Mouse (Mus musculus) liver, postnatal 0 days (tissue): Measurements from ENCODE around the gene Mxra8. TPM values are rescaled to one million over a fixed set of nuclear protein-coding genes. Genes with fewer than 3 reads are reported as not detected.
A peak's percentile ranks its signal among the peaks of the same experiment; 100 is the strongest.

Experiments used
- ATAC-seq: fragments of 200-750 bp; cut with Nextera tagmentation; 2 replicates; pipeline ENCODE4 v1.8.0; 2017; ENCODE audit warnings: mild to moderate bottlenecking, moderate library complexity
- DNase-seq: peaks from one replicate; pipeline ENCODE4 v3.0.0-alpha.2; 2016
- H3K27ac ChIP-seq: fragments of 300-500 bp; sonication (generic); 2 replicates; pipeline ENCODE4 v1.5.1; 2014; ENCODE audit warnings: antibody characterized with exemption, moderate library complexity, mild to moderate bottlenecking, low read depth
- H3K27me3 ChIP-seq: fragments of 300-500 bp; sonication (generic); 2 replicates; pipeline ENCODE4 v1.6.1; 2014; ENCODE audit warnings: low read length, control low read depth, mixed read lengths; ENCODE audit not compliant: insufficient read depth
- H3K36me3 ChIP-seq: fragments of 300-500 bp; sonication (generic); replicated peaks from 2 replicates; pipeline ENCODE4 v1.6.1; 2014; ENCODE audit warnings: mild to moderate bottlenecking, control low read depth, low read length, moderate library complexity, mixed read lengths; ENCODE audit not compliant: insufficient read depth
- H3K4me1 ChIP-seq: fragments of 300-500 bp; sonication (generic); 2 replicates; pipeline ENCODE4 v1.6.1; 2014; ENCODE audit warnings: antibody characterized with exemption, mild to moderate bottlenecking, control low read depth; ENCODE audit not compliant: insufficient read depth
- H3K4me2 ChIP-seq: fragments of 300-500 bp; sonication (generic); 2 replicates; pipeline ENCODE4 v1.6.1; 2014; ENCODE audit warnings: low read depth, mild to moderate bottlenecking, low read length, moderate library complexity, mixed read lengths
- H3K4me3 ChIP-seq: fragments of 300-500 bp; sonication (generic); 2 replicates; pipeline ENCODE4 v1.5.1; 2014; ENCODE audit warnings: low read depth, low read length
- H3K9ac ChIP-seq: fragments of 300-500 bp; sonication (generic); replicated peaks from 2 replicates; pipeline ENCODE4 v1.6.1; 2014; ENCODE audit warnings: mild to moderate bottlenecking, moderate library complexity
- H3K9me3 ChIP-seq: fragments of 300-500 bp; sonication (generic); 2 replicates; pipeline ENCODE4 v1.6.1; 2016; ENCODE audit warnings: mild to moderate bottlenecking, control low read depth, low read length, mixed read lengths
- CTCF ChIP-seq: sonication (generic); IDR thresholded peaks from 2 replicates; pipeline ENCODE4 v1.5.1; 2016; ENCODE audit warnings: antibody characterized with exemption, low read depth
- EP300 ChIP-seq: IDR thresholded peaks from 2 replicates; pipeline ENCODE4 v1.6.1; 2016; ENCODE audit warnings: antibody characterized with exemption, low read depth, mild to moderate bottlenecking
- WGBS: fragments of 180-500 bp; shearing (Covaris S2); extraction: QIAGEN DNeasy Blood & Tissue Kit; methylation state at CpG from one replicate; pipeline ENCODE4 v1.1.7; 2014; ENCODE audit not compliant: insufficient replicate concordance; 5-methylcytosine and 5-hydroxymethylcytosine counted together
- polyA plus RNA-seq: library from polyadenylated mRNA; unstranded; fragments of >200 nt; fragmentation: Nextera tagmentation; extraction: Ambion mirVana; gene quantifications from 2 replicates; pipeline ENCODE4 v1.2.1, GENCODE M21; 2015

Mxra8 gene
- 13.7 and 14.4 TPM in 2 replicates for polyA plus RNA-seq

DNA sequence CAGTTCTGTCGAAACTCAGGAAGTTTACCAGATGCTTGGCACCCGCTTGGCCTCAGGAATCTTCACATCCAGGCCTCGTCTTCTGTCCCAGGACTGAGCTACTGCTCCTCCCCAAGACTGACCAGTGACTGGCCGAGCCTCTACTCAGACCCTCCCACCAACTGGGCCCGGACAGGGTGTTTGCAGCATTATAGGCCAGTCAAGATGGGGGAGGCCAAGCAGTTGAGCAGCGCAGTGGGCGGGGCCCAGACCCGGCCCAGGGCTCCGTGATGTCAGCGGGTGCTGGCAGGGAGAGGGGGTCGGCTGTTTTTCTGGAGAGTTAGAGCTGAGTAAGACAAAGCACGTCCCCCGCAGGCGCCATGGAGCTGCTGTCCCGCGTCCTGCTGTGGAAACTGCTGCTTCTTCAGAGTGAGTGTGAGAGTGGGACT is at the start of gene Mxra8:
Gene Mxra8 (plus strand): TSS at position 198 of the 428 bp plus-strand sequence.
- DNase-seq (peak; percentile 61), ATAC-seq (peak; percentile 62)
- peaks cover 4% of the 10 kb centered on the region; the same call in 1 of the 2 replicates for H3K27me3 ChIP-seq
- H3K4me3 ChIP-seq, result peak within 1 kb of the TSS; percentile 53
- H3K36me3 ChIP-seq, result no peaks in the 10 kb centered on the region
- peak within 1 kb of the TSS; percentile 58; the same call in 1 of the 2 replicates for H3K27ac ChIP-seq
- TF ChIP-seq CTCF (no peak), EP300 (no peak)
- H3K4me1 ChIP-seq, result peaks cover 15% of the 10 kb centered on the region
- WGBS, result 30% methylated on average over 16 of the region's 16 CpGs
- no peaks in the 10 kb centered on the region for H3K9me3 ChIP-seq
- H3K4me2 ChIP-seq, result peak within 1 kb of the TSS; percentile 87
- peak within 1 kb of the TSS; percentile 52; the same call in 1 of the 2 replicates for H3K9ac ChIP-seq

DNA sequence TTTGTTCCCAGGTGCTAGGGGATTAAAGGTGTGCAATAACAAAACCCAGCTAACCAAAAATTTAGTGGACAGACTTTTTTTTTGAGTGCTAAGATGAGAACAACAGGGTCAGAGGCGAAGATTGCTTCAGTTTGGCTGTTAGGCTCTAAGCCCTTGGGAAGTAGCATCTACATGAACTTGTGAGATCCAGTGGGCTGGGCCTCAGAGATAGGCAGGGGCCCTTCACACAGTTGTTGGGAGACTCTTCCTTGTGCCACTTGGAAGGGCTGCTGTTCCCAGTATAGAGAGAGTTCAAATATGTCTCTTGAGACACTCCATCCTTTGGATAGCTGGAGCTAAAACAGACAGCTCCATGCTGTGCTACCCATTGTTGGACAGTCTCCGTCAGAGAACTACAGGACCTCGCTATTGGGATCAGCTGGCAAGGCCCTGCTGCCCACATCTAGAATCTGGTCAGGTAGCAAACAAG is 49.4 kb upstream of the Mxra8 start, which contains the start of gene Ankrd65:
Gene Ankrd65 (plus strand): TSS at position 419 of the 469 bp plus-strand sequence.
- Histone ChIP-seq H3K9ac (no peak within 1 kb of the TSS; the same call in 1 of the 2 replicates), H3K27me3 (no peaks in the 10 kb centered on the region), H3K9me3 (no peaks in the 10 kb centered on the region), H3K27ac (no peak within 1 kb of the TSS), H3K36me3 (no peaks in the 10 kb centered on the region), H3K4me2 (no peak within 1 kb of the TSS), H3K4me3 (no peak within 1 kb of the TSS), H3K4me1 (peaks cover 17% of the 10 kb centered on the region)
- ATAC-seq, result no peak
- TF ChIP-seq EP300, result no peak
- no peak for TF ChIP-seq CTCF
- WGBS, result 89% methylated on average over 3 of the region's 3 CpGs
- DNase-seq, result no peak

DNA sequence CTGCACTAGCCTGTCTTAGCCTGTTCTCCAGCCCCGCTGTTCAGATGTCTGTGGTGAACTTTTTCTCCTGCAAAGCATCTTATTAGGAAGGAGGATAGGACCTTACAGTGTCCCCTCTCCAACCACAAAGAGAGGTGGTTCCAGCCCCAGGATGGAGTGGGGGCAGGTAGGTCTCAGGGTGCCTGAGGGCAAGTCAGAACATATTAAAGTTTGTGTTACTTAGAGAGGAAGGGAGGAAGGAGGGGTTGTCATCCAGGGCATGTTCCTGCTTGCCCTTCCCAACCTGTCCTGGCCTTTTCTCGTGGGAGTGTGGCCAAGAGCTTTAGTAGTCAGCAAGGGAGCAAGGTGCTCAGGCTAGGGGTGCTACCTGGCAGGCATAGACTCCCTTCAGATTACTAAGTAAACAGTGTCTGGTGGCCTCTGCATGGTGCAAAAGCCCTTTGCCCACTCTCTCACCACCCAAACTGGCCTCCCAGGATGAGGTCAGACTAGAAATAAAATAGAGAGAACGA is 48.8 kb upstream of the Mxra8 start:
- Histone ChIP-seq H3K27me3 (no peaks in the 10 kb centered on the region), H3K27ac (no peak overlapping the region), H3K9me3 (no peaks in the 10 kb centered on the region), H3K4me3 (no peak overlapping the region), H3K36me3 (no peaks in the 10 kb centered on the region), H3K9ac (no peak overlapping the region; the same call in 1 of the 2 replicates), H3K4me2 (no peak overlapping the region), H3K4me1 (peaks cover 12% of the 10 kb centered on the region)
- 57% methylated on average over 3 of the region's 3 CpGs for WGBS
- ATAC-seq (peak; percentile 22; the same call in 1 of the 2 replicates), DNase-seq (no peak)
- TF ChIP-seq EP300, result no peak
- TF ChIP-seq CTCF, result no peak

GRCm38 (mm10) chr4:155791240-155791933 is 48.1 kb upstream of the Mxra8 start:
- DNase-seq, result no peak
- no peaks in the 10 kb centered on the region for H3K36me3 ChIP-seq
- H3K27ac ChIP-seq, result no peak overlapping the region
- H3K9me3 ChIP-seq, result no peaks in the 10 kb centered on the region
- H3K9ac ChIP-seq, result no peak overlapping the region
- H3K4me1 ChIP-seq, result peaks cover 9% of the 10 kb centered on the region
- H3K27me3 ChIP-seq, result no peaks in the 10 kb centered on the region
- no peak for ATAC-seq
- WGBS, result 80% methylated on average over 24 of the region's 24 CpGs
- no peak overlapping the region for H3K4me3 ChIP-seq
- TF ChIP-seq EP300, result no peak
- no peak for TF ChIP-seq CTCF
- no peak overlapping the region for H3K4me2 ChIP-seq

- Histone ChIP-seq H3K4me1 (peaks cover 6% of the 10 kb centered on the region), H3K27ac (no peak overlapping the region), H3K4me2 (no peak overlapping the region), H3K9ac (no peak overlapping the region), H3K27me3 (no peaks in the 10 kb centered on the region), H3K4me3 (no peak overlapping the region), H3K9me3 (no peaks in the 10 kb centered on the region), H3K36me3 (no peaks in the 10 kb centered on the region)
- TF ChIP-seq CTCF (no peak), EP300 (no peak)
- DNase-seq (no peak), ATAC-seq (no peak)
- whole genome bisulfite sequencing, result 67% methylated on average over 2 of the region's 2 CpGs
These were observed 45.8 kb upstream of the Mxra8 start for GRCm38 (mm10) chr4:155793730-155794129.

DNA sequence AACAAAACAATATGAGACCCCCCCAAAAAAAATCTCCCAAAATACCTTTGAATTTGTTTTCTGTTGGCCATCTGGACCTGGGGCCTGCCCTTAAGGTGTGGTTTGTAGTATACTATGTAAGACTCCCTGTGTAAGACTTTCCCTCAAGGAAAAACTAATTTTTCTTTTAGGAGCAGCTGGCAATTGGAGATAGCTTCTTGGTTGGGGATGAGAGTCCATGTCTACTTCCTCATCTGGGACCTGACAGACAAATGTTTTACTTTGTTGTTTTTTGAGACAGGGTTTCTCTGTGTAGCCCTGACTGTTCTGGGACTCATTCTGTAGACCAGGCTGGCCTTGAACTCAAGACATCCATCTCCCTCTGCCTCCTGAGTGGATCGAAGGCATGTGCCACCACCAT is 37.4 kb upstream of the Mxra8 start:
- DNase-seq, result no peak
- no peak overlapping the region for H3K4me2 ChIP-seq
- H3K9ac ChIP-seq, result no peak overlapping the region
- TF ChIP-seq EP300 (no peak), CTCF (no peak)
- H3K9me3 ChIP-seq, result no peaks in the 10 kb centered on the region
- peaks cover 11% of the 10 kb centered on the region for H3K36me3 ChIP-seq
- no peaks in the 10 kb centered on the region for H3K27me3 ChIP-seq
- no peak overlapping the region for H3K27ac ChIP-seq
- WGBS, result 80% methylated on average over 1 of the region's 1 CpGs
- peaks cover 18% of the 10 kb centered on the region for H3K4me1 ChIP-seq
- no peak for ATAC-seq
- no peak overlapping the region for H3K4me3 ChIP-seq
